Mouse (Mus musculus) testis, adult 2 months (tissue): ENCODE data around the gene Zfp346. TPM values are rescaled to one million over a fixed set of nuclear protein-coding genes. Genes with fewer than 3 reads are reported as not detected.
A peak's percentile ranks its signal among the peaks of the same experiment; 100 is the strongest.

ENCODE experiments used
- H3K27ac ChIP-seq: fragments of 200-500 bp; 2 replicates; pipeline ENCODE4 v1.5.1; 2012; ENCODE audit warnings: low read depth, low read length; ENCODE audit not compliant: control insufficient read depth, insufficient read depth
- H3K27me3 ChIP-seq: fragments of 200-500 bp; 2 replicates; pipeline ENCODE4 v1.6.1; 2012; ENCODE audit warnings: mild to moderate bottlenecking, low read length, moderate library complexity; ENCODE audit not compliant: control insufficient read depth, insufficient read depth
- H3K36me3 ChIP-seq: fragments of 200-500 bp; 2 replicates; pipeline ENCODE4 v1.6.1; 2012; ENCODE audit warnings: mild to moderate bottlenecking, low read length; ENCODE audit not compliant: control insufficient read depth, insufficient read depth
- H3K4me1 ChIP-seq: fragments of 200-500 bp; 2 replicates; pipeline ENCODE4 v1.6.1; 2012; ENCODE audit warnings: low read length; ENCODE audit not compliant: control insufficient read depth, insufficient read depth
- H3K4me3 ChIP-seq: fragments of 200-500 bp; 2 replicates; pipeline ENCODE4 v1.5.1; 2012; ENCODE audit warnings: low read depth, mild to moderate bottlenecking, low read length, moderate library complexity, mixed read lengths; ENCODE audit not compliant: control insufficient read depth
- CTCF ChIP-seq: fragments of 200-500 bp; IDR thresholded peaks from 2 replicates; pipeline ENCODE4 v1.5.1; 2012; ENCODE audit warnings: low read depth, mild to moderate bottlenecking, inconsistent platforms, low read length, moderate library complexity; ENCODE audit not compliant: control insufficient read depth, insufficient read depth, insufficient replicate concordance
- POLR2A ChIP-seq: fragments of 200-500 bp; IDR thresholded peaks from 2 replicates; pipeline ENCODE4 v1.6.1; 2012; ENCODE audit warnings: low read depth, mild to moderate bottlenecking, inconsistent platforms, low read length, moderate library complexity; ENCODE audit not compliant: control insufficient read depth
- polyA plus RNA-seq: library from polyadenylated mRNA; depleted of rRNA; stranded (reverse); fragments of >200 nt; gene quantifications from 2 replicates; pipeline ENCODE4 v1.2.3, GENCODE M21; 2012

Gene Zfp346
- polyA plus RNA-seq, 1 experiment = 27.4 TPM

- H3K4me1 ChIP-seq = peaks cover 23% of the 10 kb centered on the region
- H3K27me3 ChIP-seq = no peaks in the 10 kb centered on the region
- no peak overlapping the region; the same call in 1 of the 2 replicates for H3K27ac ChIP-seq
- TF ChIP-seq POLR2A = no peak
- H3K36me3 ChIP-seq = no peaks in the 10 kb centered on the region
- peak overlapping the region; percentile 49 for H3K4me3 ChIP-seq
Measured at GRCm38 (mm10) chr13:55171517-55172335, 66.6 kb downstream of the Zfp346 start.

- H3K27ac ChIP-seq = no peak overlapping the region
- peaks cover 17% of the 10 kb centered on the region for H3K4me1 ChIP-seq
- H3K36me3 ChIP-seq = no peaks in the 10 kb centered on the region
- no peak for TF ChIP-seq CTCF
- no peak for TF ChIP-seq POLR2A
- no peak overlapping the region for H3K4me3 ChIP-seq
- no peaks in the 10 kb centered on the region for H3K27me3 ChIP-seq
Measured at GRCm38 (mm10) chr13:55172336-55172770, 67.2 kb downstream of the Zfp346 start.

GRCm38 (mm10) chr13:55174347-55174746 is 69.2 kb downstream of the Zfp346 start:
- no peak overlapping the region for H3K4me3 ChIP-seq
- no peak for TF ChIP-seq CTCF
- TF ChIP-seq POLR2A = no peak
- H3K27ac ChIP-seq = no peak overlapping the region

GRCm38 (mm10) chr13:55176265-55176664 is 71.2 kb downstream of the Zfp346 start:
- Histone ChIP-seq H3K36me3 (no peaks in the 10 kb centered on the region), H3K27ac (no peak overlapping the region), H3K4me3 (no peak overlapping the region), H3K4me1 (peaks cover 9% of the 10 kb centered on the region), H3K27me3 (no peaks in the 10 kb centered on the region)
- TF ChIP-seq CTCF = no peak
- no peak for TF ChIP-seq POLR2A

More at GRCm38 (mm10) chr13:55174347-55174746, 69.2 kb downstream of the Zfp346 start:
- Histone ChIP-seq H3K36me3 (no peaks in the 10 kb centered on the region), H3K4me1 (peaks cover 11% of the 10 kb centered on the region), H3K27me3 (no peaks in the 10 kb centered on the region)

- no peak overlapping the region for H3K27ac ChIP-seq
- no peak for TF ChIP-seq CTCF
- TF ChIP-seq POLR2A = no peak
- no peaks in the 10 kb centered on the region for H3K36me3 ChIP-seq
- H3K27me3 ChIP-seq = no peaks in the 10 kb centered on the region
- no peaks in the 10 kb centered on the region; the same call in 1 of the 2 replicates for H3K4me1 ChIP-seq
- H3K4me3 ChIP-seq = no peak overlapping the region
Measured at GRCm38 (mm10) chr13:55177903-55178496, 72.9 kb downstream of the Zfp346 start.

GRCm38 (mm10) chr13:55178556-55178955 is 73.4 kb downstream of the Zfp346 start:
- Histone ChIP-seq H3K4me3 (no peak overlapping the region), H3K27ac (no peak overlapping the region), H3K36me3 (no peaks in the 10 kb centered on the region), H3K27me3 (no peaks in the 10 kb centered on the region), H3K4me1 (no peaks in the 10 kb centered on the region; the same call in 1 of the 2 replicates)
- TF ChIP-seq CTCF (peak; percentile 11; the same call in 1 of the 2 replicates), POLR2A (no peak)

- TF ChIP-seq POLR2A = no peak
- TF ChIP-seq CTCF = no peak
- H3K27ac ChIP-seq = no peak overlapping the region
- H3K4me3 ChIP-seq = no peak overlapping the region
- H3K4me1 ChIP-seq = no peaks in the 10 kb centered on the region; the same call in 1 of the 2 replicates
- H3K27me3 ChIP-seq = no peaks in the 10 kb centered on the region
- no peaks in the 10 kb centered on the region for H3K36me3 ChIP-seq
Measured at GRCm38 (mm10) chr13:55179591-55179990, 74.5 kb downstream of the Zfp346 start.
